Mouse (Mus musculus) embryonic facial prominence, embryonic 10.5 days (tissue): ENCODE measurements around the gene Gtf2h5. TPM values are rescaled to one million over a fixed set of nuclear protein-coding genes. Genes with fewer than 3 reads are reported as not detected.

Experiments used
- DNase-seq: peaks from one replicate; pipeline ENCODE4 v3.0.0-alpha.2; 2017; ENCODE audit warnings: low spot score
- H3K27ac ChIP-seq: fragments of 300-500 bp; sonication (generic); replicated peaks from 2 replicates; pipeline ENCODE4 v1.5.1; 2016; ENCODE audit warnings: mild to moderate bottlenecking
- H3K27me3 ChIP-seq: fragments of 300-500 bp; sonication (generic); replicated peaks from 2 replicates; pipeline ENCODE4 v1.6.1; 2016; ENCODE audit warnings: low read depth, mild to moderate bottlenecking; ENCODE audit not compliant: poor library complexity, severe bottlenecking
- H3K36me3 ChIP-seq: fragments of 300-500 bp; sonication (generic); replicated peaks from 2 replicates; pipeline ENCODE4 v1.6.1; 2016; ENCODE audit warnings: mild to moderate bottlenecking, moderate library complexity
- H3K4me1 ChIP-seq: fragments of 300-500 bp; sonication (generic); 2 replicates; pipeline ENCODE4 v1.6.1; 2016
- H3K4me3 ChIP-seq: fragments of 300-500 bp; sonication (generic); 2 replicates; pipeline ENCODE4 v1.5.1; 2016; ENCODE audit warnings: mild to moderate bottlenecking, moderate library complexity
- H3K9me3 ChIP-seq: fragments of 300-500 bp; sonication (generic); 2 replicates; pipeline ENCODE4 v1.6.1; 2016; ENCODE audit warnings: mild to moderate bottlenecking
- WGBS: fragments of 180-500 bp; shearing (Covaris S2); methylation state at CpG from one replicate; pipeline ENCODE4 v1.1.7; 2016; 5-methylcytosine and 5-hydroxymethylcytosine counted together
- polyA plus RNA-seq: library from polyadenylated mRNA; unstranded; fragments of >200 nt; fragmentation: Nextera tagmentation; extraction: Ambion mirVana; gene quantifications from 2 replicates; pipeline ENCODE4 v1.2.1, GENCODE M21; 2016

Gene Gtf2h5
- 165 and 169 TPM in 2 replicates for polyA plus RNA-seq

DNA sequence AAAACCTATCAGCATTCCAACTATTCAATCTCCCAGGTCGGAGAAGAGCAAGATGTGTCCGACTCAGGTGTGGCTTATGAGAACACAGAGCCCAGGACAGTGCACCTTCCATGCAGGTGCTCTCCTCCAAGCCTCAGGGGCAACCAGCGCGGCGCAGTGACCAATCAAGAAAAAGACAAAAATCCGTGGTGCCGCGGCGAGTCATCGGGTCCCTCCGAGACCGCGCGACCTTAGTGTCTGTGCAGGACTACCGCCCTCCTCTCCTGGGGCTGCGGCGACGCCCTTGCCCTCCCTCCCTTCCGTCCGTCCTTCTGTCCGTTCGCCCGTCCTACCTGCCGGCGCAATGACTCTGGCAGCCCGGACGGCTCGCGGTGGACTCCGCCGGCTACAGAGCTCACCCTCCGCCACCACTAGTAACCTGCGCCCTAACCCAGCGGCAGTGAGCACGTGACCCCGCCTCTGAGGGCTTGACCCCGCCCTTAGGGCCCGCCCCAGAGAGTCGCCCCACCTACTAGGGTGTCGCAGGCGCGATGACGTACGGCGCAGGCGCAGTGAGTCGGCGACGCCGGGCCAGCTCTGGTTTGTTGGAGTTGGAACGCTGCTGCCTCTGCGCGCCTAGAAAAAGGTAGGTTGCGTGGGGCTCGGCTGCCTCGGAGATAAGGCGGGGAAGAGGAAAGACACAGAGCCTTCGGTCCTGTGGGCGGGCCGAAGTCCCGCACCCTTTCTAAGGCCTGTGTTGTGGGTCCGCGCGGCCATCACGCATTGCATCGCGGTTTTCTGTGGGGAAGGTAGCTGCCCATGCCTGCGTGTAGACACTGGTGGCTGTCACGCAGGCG is at the start of gene Gtf2h5, which contains the start of gene Serac1:
Gene Gtf2h5, plus strand, starts transcription at position 500 of the 836 bp plus-strand sequence.
Gene Serac1, minus strand, starts transcription at position 455 of the 836 bp plus-strand sequence.
- under 1% methylated on average over 70 of the region's 70 CpGs for WGBS
- Histone ChIP-seq H3K27ac (peak within 1 kb of the TSS; percentile 89), H3K27me3 (no peaks in the 10 kb centered on the region), H3K4me3 (peak within 1 kb of the TSS; percentile 91), H3K9me3 (no peaks in the 10 kb centered on the region), H3K36me3 (peaks cover 23% of the 10 kb centered on the region), H3K4me1 (peaks cover 17% of the 10 kb centered on the region)
- DNase-seq: peak; percentile 98

DNA sequence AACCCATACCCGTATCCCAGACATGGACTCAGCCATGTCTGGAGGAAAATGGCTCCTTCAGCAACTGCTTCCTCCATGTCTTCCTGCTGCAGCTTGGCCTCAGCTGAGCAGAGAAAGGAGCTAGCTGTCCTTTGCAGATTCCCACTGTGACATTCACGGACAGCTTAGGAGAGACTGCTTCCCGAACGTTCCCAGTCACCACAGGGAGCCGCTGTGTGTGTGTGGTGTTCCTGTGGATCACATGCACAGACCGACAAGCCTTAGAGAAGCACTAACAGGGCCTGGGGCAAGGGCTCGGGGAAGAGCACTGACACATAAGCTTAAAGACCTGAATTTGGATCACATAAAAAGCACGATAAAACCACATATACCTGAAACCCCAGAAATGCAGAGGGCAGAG is 43.9 kb upstream of the Gtf2h5 start:
- Histone ChIP-seq H3K4me1 (no peaks in the 10 kb centered on the region), H3K27me3 (no peaks in the 10 kb centered on the region; the same call in 1 of the 2 replicates), H3K36me3 (no peaks in the 10 kb centered on the region; the same call in 1 of the 2 replicates), H3K27ac (no peak overlapping the region), H3K9me3 (no peaks in the 10 kb centered on the region), H3K4me3 (no peak overlapping the region)
- 45% methylated on average over 8 of the region's 8 CpGs for WGBS
- DNase-seq: no peak

DNA sequence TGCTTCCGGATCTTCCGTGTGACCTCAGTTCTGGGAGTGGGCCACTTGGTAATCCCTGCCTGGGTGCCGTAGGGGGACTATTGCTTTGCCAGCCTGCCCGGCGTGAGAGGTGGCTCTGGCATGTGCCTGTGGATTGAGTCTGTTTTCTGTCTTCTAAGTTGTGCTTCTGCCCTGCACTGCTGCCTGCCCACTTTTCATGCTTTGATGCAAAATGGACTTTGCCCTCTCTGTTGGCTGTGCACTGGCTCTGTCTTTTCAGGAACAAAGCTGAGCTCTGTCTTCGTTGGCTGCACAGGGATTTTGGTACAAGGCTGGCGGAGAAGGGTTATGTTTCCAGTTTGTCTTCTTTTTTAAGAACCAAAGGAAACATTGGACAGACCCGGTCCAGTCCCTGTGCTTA is 43.1 kb upstream of the Gtf2h5 start:
- Histone ChIP-seq H3K9me3 (no peaks in the 10 kb centered on the region), H3K27me3 (no peaks in the 10 kb centered on the region; the same call in 1 of the 2 replicates), H3K27ac (no peak overlapping the region), H3K4me3 (no peak overlapping the region), H3K4me1 (no peaks in the 10 kb centered on the region), H3K36me3 (no peaks in the 10 kb centered on the region; the same call in 1 of the 2 replicates)
- 90% methylated on average over 8 of the region's 8 CpGs for WGBS
- no peak for DNase-seq

DNA sequence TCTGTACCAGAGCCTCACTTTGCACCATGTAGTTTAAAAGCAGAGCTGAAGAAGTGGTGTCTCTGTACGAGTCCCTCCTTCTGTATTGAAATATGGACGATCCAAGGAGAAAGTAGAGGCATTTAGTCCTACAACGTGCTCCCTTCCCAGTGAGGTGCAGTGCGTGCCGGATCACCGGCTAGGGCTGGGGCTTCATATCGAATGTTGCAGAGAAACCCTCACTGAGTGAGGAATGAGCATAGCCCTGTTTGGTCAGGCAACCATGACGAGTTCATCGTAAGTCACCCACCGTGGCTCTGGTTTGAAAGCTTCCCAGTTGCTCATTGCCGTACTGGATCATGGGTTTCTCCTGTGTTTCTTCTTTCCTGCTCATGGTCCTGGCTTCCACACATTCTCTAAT is 42.7 kb upstream of the Gtf2h5 start:
- no peak for DNase-seq
- WGBS: 89% methylated on average over 11 of the region's 11 CpGs
- Histone ChIP-seq H3K27me3 (no peaks in the 10 kb centered on the region; the same call in 1 of the 2 replicates), H3K36me3 (peaks cover under 1% of the 10 kb centered on the region; the same call in 1 of the 2 replicates), H3K9me3 (no peaks in the 10 kb centered on the region), H3K4me3 (no peak overlapping the region), H3K4me1 (no peaks in the 10 kb centered on the region), H3K27ac (no peak overlapping the region)

DNA sequence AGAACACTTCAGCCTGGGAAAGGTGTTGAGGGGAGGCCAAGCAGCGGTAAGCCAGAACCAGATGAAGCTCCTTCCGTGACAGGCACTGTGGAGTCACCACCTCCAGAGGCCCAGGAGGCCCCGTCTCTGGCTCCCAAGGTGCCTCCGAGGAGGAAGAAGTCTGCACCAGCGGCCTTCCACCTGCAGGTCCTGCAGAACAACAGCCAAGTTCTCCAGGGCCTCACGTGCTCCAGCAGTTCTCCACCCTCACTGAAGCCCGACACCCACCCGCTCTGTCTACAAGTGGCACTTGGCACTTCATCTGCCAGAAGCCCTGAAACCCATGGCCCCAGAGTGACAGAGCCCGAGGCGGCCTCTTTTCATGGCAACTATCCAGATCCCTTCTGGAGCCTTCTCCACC is 42.1 kb upstream of the Gtf2h5 start:
- Histone ChIP-seq H3K4me1 (no peaks in the 10 kb centered on the region), H3K36me3 (peaks cover 6% of the 10 kb centered on the region), H3K4me3 (no peak overlapping the region), H3K27ac (no peak overlapping the region), H3K9me3 (no peaks in the 10 kb centered on the region), H3K27me3 (no peaks in the 10 kb centered on the region; the same call in 1 of the 2 replicates)
- WGBS: 91% methylated on average over 10 of the region's 10 CpGs
- DNase-seq: no peak

DNA sequence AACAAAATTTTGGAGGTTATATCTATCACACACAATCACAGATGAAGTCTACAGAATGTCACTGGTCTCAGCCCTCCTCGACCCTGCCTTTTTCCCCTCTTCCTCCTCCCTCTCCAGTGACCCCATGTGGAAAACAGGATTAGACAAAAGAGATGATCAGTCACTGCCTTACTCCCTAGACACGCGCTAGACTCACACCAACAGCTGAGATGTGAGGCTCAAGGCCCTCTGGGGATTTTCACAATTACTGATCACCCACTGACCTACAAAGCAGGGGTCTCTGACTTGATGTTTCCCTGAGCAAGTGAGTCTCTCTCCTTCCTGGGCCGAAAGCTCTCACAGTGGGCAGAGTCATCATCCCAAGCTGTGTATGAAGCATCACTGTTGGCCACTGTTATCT is 26.8 kb upstream of the Gtf2h5 start:
- WGBS: 75% methylated on average over 4 of the region's 4 CpGs
- Histone ChIP-seq H3K27ac (no peak overlapping the region), H3K36me3 (peaks cover 9% of the 10 kb centered on the region; the same call in 1 of the 2 replicates), H3K4me3 (no peak overlapping the region), H3K4me1 (peaks cover 9% of the 10 kb centered on the region), H3K27me3 (no peaks in the 10 kb centered on the region), H3K9me3 (no peaks in the 10 kb centered on the region)
- DNase-seq: no peak

DNA sequence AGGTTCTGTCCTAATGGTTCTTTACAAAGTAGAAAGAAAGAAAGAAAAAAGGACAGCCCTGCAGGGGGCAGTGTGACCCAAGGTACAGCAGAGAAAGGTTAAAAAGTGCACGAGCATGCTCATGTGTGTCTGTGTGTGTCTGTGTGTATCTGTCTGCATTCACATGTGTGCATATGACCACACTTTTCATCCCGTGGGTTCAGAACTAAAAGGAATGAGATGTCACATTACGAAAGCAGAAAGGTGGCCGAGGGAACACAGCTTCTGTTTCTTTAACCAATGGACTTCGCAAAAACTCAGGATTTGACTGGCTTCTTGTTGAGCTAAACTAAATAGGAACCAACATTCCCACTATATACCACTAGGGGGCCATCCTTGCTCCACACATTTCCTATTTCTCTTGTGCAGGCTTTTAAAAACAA is 24.6 kb upstream of the Gtf2h5 start:
- Histone ChIP-seq H3K27me3 (no peaks in the 10 kb centered on the region), H3K4me3 (no peak overlapping the region), H3K9me3 (no peaks in the 10 kb centered on the region), H3K36me3 (no peaks in the 10 kb centered on the region), H3K27ac (no peak overlapping the region), H3K4me1 (peaks cover 8% of the 10 kb centered on the region)
- 19% methylated on average over 5 of the region's 5 CpGs for WGBS
- DNase-seq: peak; percentile 63

DNA sequence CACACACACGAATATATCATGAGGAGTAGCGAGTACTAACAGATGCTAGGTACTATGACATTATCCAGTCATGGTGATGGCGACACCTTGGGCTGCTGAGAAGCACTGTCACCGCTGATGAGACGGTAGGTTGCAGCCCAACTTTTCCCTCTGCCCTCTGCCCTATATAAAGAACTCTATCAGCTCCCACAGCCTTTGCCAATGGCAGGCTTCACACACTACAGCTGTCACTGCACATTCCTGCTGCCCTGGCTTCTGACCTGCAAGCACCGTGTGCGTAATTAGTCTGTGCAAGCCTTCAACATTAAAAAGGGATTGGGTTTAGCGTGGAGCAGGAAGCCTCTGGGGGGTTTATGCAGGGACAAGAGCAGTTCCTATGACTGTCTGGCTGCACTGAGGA is 16.8 kb upstream of the Gtf2h5 start:
- no peaks in the 10 kb centered on the region for H3K9me3 ChIP-seq
- 80% methylated on average over 8 of the region's 8 CpGs for WGBS

DNA sequence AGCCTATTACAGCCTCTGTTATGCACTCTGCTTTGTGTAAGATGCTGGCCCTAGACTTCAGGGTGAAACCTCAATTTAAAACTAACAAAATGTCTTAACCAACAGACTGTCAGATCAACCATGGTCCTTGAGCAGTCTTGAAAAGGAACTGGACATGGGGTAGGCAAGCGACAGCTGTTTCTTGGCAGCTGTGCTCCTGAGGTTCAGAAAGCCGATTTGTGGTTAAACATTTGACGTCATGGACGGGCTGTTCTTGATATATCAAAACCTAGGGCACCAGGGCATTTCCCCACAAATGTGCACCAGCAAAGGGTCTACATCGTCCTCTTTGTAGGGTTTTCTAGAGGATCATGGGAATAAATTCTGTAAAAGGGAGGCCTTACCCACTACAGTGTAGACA is 16.1 kb upstream of the Gtf2h5 start:
- WGBS: 93% methylated on average over 5 of the region's 5 CpGs
- Histone ChIP-seq H3K9me3 (no peaks in the 10 kb centered on the region), H3K27me3 (no peaks in the 10 kb centered on the region)

More for the DNA sequence above, 16.8 kb upstream of the Gtf2h5 start:
- H3K27me3 ChIP-seq: no peaks in the 10 kb centered on the region
- no peak overlapping the region for H3K27ac ChIP-seq
- no peak overlapping the region for H3K4me3 ChIP-seq
- H3K4me1 ChIP-seq: no peaks in the 10 kb centered on the region
- DNase-seq: no peak
- H3K36me3 ChIP-seq: peaks cover 43% of the 10 kb centered on the region

DNA sequence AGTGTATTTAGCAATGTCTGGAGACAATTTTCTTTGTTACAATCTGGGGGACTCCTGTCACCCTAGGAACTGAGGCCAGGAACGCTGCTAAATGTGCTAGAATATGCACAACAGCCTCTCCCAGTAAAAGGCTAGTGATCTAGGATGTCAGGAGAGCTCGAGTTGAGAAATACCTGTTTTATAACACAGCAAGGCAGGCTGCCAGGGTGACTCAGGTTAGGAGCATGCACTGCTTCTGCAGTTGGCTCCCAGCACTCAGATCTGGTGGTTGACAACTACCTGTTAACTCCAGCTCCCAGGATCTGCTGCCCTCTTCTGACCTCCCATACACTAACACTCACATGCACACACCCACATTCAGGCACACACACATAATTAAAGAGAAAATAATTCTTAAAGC is 13.6 kb upstream of the Gtf2h5 start:
- Histone ChIP-seq H3K36me3 (peaks cover 67% of the 10 kb centered on the region), H3K4me3 (no peak overlapping the region), H3K27me3 (no peaks in the 10 kb centered on the region), H3K4me1 (no peaks in the 10 kb centered on the region), H3K9me3 (no peaks in the 10 kb centered on the region), H3K27ac (no peak overlapping the region)
- WGBS: 93% methylated on average over 2 of the region's 2 CpGs
- no peak for DNase-seq

More for the DNA sequence above, 16.1 kb upstream of the Gtf2h5 start:
- no peaks in the 10 kb centered on the region for H3K4me1 ChIP-seq
- peaks cover 45% of the 10 kb centered on the region for H3K36me3 ChIP-seq
- no peak for DNase-seq
- H3K4me3 ChIP-seq: no peak overlapping the region
- no peak overlapping the region for H3K27ac ChIP-seq

DNA sequence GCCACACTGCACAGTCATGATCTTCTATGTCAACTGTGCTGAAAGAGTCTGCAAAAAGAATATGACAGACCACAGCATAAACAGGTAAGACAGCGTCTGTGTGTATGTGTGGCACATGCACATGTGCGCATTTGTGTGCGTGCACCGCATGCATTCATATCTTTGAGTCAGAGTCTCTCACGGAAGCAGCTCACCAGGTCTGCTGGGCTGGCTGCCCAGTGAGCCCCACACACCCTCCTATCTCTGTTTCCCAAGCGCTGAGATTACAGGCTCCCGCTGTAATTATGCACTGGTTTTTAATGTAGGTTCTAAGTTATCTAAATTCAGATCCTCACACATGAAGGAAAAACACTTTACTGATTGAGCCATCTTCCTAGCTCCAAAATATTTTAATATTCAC is 12.0 kb upstream of the Gtf2h5 start:
- no peaks in the 10 kb centered on the region for H3K9me3 ChIP-seq
- no peak for DNase-seq
- no peaks in the 10 kb centered on the region for H3K4me1 ChIP-seq
- H3K27me3 ChIP-seq: no peaks in the 10 kb centered on the region
- WGBS: 96% methylated on average over 7 of the region's 7 CpGs
- H3K4me3 ChIP-seq: no peak overlapping the region
- peaks cover 74% of the 10 kb centered on the region for H3K36me3 ChIP-seq
- H3K27ac ChIP-seq: no peak overlapping the region

DNA sequence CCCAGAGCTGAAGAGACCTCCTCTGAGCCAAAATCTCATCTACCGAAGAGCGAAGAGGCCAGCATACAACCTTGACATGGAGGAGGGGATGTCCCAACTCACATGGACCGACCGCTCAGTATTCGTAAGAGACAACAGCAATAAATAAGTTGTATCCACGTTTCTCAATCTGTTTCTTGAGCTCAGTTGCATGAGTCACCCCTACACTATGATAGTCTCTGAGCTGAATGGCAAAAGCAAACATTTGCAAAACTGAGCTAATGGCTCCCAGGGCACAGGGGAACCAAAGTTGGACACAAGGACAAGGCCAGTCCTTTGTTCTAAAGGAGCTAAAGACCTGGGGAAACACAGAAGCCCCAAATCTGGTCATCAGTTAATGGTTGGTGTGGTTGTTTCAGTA is 9.7 kb upstream of the Gtf2h5 start:
- Histone ChIP-seq H3K4me1 (no peaks in the 10 kb centered on the region), H3K27me3 (no peaks in the 10 kb centered on the region), H3K36me3 (peaks cover 77% of the 10 kb centered on the region), H3K27ac (no peak overlapping the region), H3K9me3 (no peaks in the 10 kb centered on the region), H3K4me3 (no peak overlapping the region)
- no peak for DNase-seq
- WGBS: 91% methylated on average over 6 of the region's 6 CpGs

DNA sequence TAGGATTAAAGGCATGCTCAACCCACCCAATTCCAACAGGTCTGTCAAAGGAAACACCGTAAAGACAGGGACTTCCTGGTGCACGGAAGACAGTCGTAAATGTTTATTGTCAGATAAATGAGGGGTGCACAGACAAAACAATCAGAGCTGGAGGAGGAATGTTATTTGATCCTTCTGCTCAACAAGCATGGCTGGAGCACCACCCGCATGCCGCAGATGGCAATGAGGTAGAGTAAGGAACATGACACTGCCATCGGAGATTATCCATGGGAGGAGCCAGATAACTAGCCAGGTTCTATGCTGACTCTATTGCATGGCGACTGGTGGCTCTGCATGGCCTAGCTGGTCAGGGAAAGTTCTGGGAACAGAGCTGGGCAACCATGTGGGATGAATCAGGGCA is 6.2 kb upstream of the Gtf2h5 start:
- Histone ChIP-seq H3K4me1 (peaks cover under 1% of the 10 kb centered on the region), H3K9me3 (no peaks in the 10 kb centered on the region), H3K27ac (no peak overlapping the region), H3K36me3 (peaks cover 47% of the 10 kb centered on the region), H3K4me3 (no peak overlapping the region), H3K27me3 (no peaks in the 10 kb centered on the region)
- no peak for DNase-seq
- 82% methylated on average over 7 of the region's 7 CpGs for WGBS
